Mouse (Mus musculus) spleen, postnatal 10 days (tissue): ENCODE results near the gene Bhlha9.

Experiments
- DNase-seq, 2 experiments: peaks; one replicate each; pipeline ENCODE4 v3.0.0; 2021 to 2022; ENCODE audit warnings: low spot score in 2 of 2

The Bhlha9 gene

GRCm38 (mm10) chr11:76671871-76672475 is at the start of gene Bhlha9:
Gene Bhlha9, plus strand, starts transcription at chr11:76672470.
- DNase-seq, result no peak

DNA sequence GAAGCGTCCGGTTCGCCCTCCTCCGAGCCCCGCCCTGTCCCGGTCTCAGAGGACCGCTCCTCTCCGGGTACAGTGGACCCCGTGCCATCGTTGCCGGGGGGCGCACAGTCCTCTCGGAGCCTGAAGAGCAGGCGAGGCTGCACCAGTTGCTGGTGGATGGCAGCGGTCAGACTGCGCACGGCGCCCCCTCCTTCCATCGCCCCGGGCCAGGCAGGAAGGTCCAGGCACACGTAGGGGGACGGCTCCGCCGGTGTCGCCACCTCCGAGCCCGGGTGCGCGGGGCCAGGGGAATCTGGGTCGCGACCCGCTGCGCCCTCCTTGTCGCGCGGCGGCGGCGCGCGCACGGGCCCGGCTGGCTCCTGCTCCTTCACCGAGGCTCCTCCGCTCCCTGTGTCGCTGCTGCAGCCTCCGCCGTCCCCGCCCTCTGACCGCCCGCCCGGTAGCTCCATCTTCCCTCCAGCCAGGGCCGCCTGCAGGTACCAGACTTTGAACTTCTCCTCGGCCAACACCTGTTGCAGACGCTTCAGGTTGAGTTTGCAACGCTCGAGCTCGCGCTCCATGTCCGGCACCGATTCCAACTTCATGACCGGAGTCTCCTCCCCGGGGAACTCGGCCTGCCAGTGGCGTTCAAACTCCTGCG is 49.6 kb upstream of the Bhlha9 start:
- peak; percentile 16 to 17 for DNase-seq

DNA sequence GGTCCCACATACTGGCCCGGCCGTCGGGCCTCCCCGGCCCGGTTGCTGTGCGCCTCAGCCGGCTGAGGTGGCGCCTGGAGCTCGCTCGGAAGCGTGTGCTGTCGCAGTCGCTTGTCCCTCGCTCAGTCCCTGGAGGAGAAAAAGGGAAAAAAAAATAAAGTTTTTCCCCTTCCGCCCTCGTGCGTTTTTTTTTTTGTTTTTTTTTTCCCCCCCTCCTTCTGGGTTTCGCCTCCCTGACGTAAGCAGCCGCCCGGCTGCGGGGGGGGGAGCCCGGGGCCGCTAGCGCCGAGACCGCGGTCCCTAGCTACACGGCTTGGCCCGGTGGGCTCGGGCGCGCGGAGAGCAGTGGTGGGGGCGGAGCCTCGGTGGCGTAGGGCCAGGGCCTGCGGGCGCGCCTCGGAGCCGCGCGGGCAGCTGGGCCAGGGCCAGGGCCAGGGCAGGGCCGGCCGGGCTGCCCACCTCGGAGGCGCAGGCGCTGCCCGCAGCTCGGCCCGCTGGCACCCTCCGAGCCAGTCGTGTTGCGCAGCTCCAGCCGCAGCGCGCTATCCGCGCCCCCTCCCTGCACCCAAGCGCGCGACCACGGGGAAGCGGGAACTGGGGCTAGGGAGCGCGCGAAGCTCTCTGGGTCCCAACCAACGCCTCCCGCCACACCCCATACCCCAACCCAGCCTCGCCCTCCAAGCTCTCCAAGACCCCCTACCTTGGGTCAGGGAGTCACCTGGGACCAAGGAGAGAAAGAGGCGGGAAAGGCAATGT is 48.9 kb upstream of the Bhlha9 start:
- peak; percentile 5 to 39 for DNase-seq

- no peak for DNase-seq
Observed at GRCm38 (mm10) chr11:76624071-76624470, 48.2 kb upstream of the Bhlha9 start.

DNA sequence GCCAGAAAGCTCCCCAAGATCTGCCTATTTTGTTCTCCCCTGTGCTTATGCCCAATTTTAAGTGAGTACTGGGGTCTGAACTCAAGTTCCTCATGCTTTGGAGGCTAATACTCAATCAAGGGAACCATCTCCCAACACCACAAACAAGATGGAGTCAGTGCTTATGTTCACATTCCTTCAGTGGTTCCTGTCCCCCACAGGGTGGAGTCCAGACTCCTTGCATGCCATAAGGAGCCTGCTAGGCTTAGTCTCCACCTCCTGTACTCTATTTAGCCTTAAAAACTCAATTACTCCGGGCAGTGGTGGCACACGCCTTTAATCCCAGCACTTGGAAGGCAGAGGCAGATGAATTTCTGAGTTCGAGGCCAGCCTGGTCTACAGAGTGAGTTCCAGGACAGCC is 47.4 kb upstream of the Bhlha9 start:
- DNase-seq, result no peak

DNA sequence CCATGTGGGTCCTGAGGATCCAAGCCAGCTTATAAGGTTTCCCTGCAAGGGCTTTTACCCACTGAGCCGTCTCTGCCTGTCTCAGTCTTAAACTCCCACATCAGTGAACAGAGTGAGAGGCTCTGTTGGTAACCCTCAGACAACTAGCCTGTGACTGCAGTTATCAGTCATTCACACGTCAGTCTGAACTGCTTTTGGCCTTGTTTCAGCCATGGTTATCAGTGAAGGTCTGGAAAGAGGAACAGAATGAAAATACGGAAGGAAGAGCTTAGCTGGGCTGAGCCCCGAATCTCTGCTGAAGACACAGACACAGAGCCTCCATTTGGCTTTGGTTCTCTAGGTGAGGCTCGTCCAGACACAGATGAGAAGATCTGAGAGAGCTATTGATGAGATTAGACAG is 43.7 kb upstream of the Bhlha9 start:
- DNase-seq, result no peak

DNA sequence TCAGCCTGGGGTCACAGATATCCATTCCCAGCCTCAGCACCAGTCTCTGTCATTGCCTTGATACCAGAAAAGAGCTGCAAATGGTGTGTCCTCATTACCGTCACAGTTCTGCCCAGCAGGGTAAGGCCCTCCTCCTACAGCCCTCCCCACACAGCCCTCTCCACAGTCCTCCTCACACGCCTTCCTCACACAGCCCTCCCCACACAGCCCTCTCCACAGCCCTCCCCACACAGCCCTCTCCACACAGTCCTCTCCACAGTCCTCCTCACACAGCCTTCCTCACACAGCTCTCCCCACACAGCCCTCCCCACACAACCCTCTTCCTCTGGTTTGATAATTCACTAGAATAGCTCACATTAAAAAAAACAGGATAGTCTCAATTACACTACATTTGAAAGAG is 42.2 kb upstream of the Bhlha9 start:
- no peak for DNase-seq

- no peak for DNase-seq
Observed at GRCm38 (mm10) chr11:76630487-76630886, 41.8 kb upstream of the Bhlha9 start.

DNA sequence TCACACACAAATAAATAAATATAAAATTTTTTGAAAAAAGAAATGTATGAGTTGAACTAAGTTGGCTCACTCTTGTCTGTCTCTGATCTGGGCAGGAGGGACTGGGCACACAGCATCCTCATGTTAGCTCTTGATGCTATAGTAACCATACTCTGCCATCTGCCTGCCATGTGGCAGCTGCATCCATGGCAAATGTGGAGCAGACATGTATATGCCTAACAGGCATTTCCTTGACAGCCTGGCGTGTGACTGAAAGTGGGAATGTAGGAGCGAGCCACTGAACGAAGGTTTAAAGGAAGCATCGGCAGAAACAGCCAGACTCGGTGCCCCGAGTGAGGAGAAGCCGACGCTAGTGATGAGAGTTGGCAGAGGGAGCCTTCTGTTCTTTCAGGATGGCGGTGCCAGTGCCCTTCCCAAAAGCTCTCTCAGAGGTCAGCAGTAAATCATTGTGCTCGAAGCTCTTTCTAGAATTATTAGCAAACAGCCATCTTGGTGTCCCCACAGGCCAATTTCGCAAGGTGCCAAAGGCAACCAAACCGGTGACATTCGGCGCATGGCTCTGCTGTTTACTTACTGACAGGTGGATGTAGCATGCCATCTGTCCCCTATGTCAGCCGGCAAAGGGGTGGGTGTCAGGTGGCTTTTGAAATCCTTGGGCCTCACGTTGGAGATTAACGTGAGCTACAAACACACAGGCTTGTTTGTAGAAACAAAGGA is 32.8 kb upstream of the Bhlha9 start:
- DNase-seq, result no peak

- DNase-seq, result no peak
Observed at GRCm38 (mm10) chr11:76640231-76640630, 32.0 kb upstream of the Bhlha9 start.

DNA sequence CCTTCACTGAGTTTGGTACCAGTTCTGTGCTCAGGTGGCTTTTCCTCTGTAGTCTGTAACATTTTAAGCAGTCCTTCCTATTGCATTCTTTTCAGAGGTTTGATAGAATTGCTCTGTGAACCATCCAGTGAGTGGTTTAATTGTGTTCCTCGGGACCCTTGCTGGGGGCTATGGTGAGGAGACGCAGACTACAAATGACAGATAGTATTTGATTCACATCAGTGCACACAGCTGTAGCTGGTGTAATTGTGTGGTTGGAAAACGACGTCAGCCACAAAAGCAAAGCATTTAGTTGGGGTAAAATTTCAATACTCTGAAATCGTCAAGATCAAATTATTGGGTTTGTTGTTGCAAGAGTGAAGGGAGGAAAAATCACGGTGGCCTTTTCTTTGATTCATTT is 28.0 kb upstream of the Bhlha9 start:
- no peak for DNase-seq

DNA sequence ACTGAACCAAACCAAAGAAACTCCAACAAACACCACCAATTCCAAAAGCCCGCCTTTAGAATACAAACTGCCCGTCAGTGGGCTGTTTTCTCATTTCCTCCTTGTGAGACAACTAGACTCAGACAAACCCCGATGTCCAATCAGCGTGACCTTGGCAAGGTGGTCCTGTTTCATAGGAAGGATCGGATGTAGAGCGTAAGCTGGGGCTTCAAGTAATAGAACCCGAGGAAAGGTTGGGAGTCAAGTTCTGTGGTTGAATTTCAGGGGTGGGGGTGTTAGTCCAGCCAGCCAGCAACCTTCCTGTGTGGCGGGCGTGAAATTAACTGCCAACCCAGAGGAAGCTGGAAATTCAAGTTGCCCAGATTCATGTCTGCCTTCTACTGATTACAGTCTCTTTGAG is 27.2 kb upstream of the Bhlha9 start:
- no peak for DNase-seq

DNA sequence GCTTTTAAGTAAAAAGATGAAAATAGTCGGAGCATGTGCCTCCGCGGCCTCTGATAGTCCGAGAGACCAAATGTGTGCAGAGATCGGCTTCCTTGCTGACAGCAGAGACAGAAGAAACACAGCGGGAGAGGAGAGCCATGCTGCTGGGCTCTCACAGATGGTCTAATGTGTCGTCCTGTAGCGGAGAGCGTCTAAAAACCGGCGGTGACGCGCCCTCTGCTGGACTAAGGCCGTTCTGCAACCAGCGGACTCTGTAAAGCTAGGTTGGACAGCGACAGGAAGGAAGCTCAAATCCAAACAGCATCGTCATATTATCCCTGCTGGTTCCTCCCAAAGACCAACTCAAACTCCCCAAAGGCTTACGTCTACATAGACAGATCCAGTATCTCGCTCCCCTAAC is 26.3 kb upstream of the Bhlha9 start:
- DNase-seq, result peak; percentile 71 to 87

- no peak for DNase-seq
Observed at GRCm38 (mm10) chr11:76647062-76647461, 25.2 kb upstream of the Bhlha9 start.

DNA sequence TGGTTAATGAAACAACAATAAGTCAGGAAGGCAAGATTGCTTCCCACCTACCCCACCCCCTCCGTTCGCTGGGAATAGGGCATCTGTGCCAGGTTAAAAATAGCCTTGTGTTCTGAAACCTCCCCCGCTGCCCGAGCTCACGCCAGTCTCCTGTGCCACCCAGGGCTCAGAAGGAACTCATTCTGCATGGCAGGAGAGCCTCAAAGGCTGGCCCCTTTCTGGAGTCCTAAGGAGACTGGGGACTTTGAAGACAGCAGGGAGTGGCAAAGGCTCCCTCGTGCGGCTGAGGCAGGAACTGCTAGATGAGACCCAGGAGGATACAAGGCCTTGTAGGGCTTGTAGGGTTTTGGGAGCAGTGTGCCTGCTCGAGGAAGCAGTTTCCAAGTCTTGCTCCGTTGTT is 24.8 kb upstream of the Bhlha9 start:
- peak; percentile 24 to 77 for DNase-seq

DNA sequence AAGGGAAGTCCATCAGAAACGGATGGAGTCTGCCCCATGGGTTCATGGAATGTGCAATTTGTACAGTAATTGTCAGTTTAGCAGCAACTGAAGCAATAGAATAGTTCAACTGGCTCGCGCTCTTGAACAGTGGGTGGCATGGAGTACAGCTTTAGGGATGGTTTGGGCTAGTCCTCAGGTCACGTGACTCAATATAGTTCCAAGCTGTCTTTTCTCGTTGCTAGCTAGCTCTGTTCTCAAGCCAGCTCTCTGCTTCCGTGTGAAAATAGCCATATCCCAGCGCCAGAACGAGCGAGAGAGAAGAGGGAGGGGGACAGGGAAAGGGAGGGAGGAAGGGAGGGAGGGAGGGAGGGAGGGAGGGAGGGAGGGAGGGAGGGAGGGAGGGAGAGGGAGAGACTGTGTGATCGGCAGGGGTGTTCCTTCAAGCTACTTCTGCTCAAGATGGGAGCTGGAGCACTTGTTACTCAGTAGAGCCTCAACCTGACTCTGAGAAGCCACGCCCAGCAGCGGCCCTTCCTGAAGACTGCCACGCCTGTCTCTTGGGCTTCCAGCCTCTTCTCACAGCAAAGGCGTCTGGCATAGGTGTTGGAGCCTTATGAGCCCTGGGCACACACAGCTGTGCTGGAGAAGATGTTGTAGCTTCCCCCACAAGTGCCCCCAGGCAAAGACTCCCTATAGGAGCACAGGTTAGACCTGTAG is 21.3 kb upstream of the Bhlha9 start:
- no peak for DNase-seq

DNA sequence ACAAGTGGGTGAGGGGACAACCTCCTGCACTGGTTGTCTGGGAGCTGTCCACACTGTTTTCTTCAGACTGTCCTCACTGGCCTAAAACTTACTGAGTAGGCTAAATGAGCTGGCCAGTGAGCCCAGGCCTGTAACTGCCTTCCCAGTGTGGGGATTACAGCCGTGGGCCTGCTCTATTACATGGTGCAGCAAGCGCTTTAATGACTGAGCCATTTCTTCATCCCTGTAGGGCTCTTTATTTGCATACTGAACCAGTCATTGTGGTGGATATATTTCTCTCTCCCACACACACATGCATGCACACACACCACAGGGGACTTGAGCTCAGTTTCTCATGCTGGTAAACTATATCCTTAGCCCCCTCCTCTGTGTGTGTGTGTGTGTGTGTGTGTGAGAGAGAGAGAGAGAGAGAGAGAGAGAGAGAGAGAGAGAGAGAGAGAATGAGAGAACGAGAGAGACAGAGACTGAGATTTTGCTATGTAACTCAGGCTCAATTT is 19.4 kb upstream of the Bhlha9 start:
- DNase-seq, result no peak

GRCm38 (mm10) chr11:76655106-76655505 is 17.2 kb upstream of the Bhlha9 start:
- peak in 1 of 2 experiments; percentile 30 for DNase-seq

- no peak for DNase-seq
Observed at GRCm38 (mm10) chr11:76657450-76657970, 14.8 kb upstream of the Bhlha9 start.

DNA sequence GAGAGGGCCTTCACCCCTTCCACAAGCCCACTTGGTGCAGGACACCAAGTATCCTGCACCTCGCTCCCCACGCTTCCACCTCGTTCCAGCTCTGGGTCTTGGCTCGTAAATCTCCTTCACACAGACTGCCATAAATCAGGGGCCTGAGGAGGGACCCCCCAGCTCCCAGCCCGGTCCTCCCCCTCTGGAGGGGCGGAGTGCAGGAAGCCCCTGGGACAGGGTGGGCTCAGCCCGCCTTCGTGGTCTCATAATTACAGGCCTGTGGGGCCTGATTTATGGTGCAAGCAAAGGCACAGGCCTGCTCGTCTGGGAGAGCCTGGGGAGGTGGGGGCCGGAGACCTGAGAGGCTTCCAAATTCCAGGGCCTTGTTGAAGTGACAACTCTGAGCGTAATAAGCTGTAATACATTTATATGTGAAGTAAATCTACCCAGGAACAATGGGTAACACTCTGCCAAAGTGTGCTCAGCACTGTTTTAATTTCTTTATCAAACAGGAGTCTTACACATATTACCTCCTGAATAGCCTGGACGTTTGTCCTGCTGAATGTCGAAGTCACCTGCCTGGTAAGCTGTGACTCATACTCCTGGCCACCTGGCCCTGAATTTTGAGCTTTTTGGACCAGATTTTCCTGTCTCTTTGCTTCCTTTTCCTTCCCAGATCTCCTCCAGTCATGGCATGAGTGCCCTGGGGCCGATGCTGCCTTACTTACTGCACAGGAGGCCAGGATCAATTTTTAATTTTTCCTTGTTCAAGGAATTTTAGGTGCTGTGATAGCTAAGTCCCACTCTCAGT is 12.9 kb upstream of the Bhlha9 start:
- no peak for DNase-seq
